Mouse (Mus musculus): ENCODE results near the gene Abl2. TPM values are rescaled to one million over a fixed set of nuclear protein-coding genes. Genes with fewer than 3 reads are reported as not detected.

Gene Abl2
- polyA plus RNA-seq, 1 experiment from 2014 or later = 9.0 TPM

- Histone ChIP-seq H3K9ac (replicated peaks; ENCODE audit: low read length) (no peak overlapping the region), H3K4me2 (ENCODE audit: low read length) (no peak overlapping the region), H3K27ac (replicated peaks; ENCODE audit: low read depth, low read length) (no peak overlapping the region), H3K4me1 (ENCODE audit: control insufficient read depth, insufficient read depth, low read length) (no peaks in the 10 kb centered on the region), H3K4me3 (replicated peaks; ENCODE audit: low read depth, low read length) (no peak overlapping the region), H3K27me3 (ENCODE audit: control insufficient read depth, insufficient read depth, low read length) (no peaks in the 10 kb centered on the region), H3K36me3 (ENCODE audit: control insufficient read depth, insufficient read depth, low read length) (no peaks in the 10 kb centered on the region), H3K9me3 (ENCODE audit: control insufficient read depth, low read length) (no peaks in the 10 kb centered on the region)
- DNase-seq = no peak
- no peak for ATAC-seq (ENCODE audit: low FRiP score, low TSS enrichment)
- 95% methylated on average over 3 of the region's 3 CpGs for WGBS
These were observed 7.5 kb downstream of the Abl2 start for GRCm38 (mm10) chr1:156566132-156566531.

GRCm38 (mm10) chr1:156569615-156570014 lies 11.0 kb downstream of the Abl2 start:
- WGBS = 91% methylated on average over 4 of the region's 4 CpGs
- ATAC-seq (ENCODE audit: low FRiP score, low TSS enrichment) = no peak
- no peak overlapping the region for H3K9ac ChIP-seq (replicated peaks; ENCODE audit: low read length)

GRCm38 (mm10) chr1:156572952-156573351 lies 14.4 kb downstream of the Abl2 start:
- Histone ChIP-seq H3K27me3 (ENCODE audit: control insufficient read depth, insufficient read depth, low read length) (no peaks in the 10 kb centered on the region), H3K4me3 (replicated peaks; ENCODE audit: low read depth, low read length) (no peak overlapping the region), H3K4me2 (ENCODE audit: low read length) (no peak overlapping the region), H3K9me3 (ENCODE audit: control insufficient read depth, low read length) (no peaks in the 10 kb centered on the region), H3K36me3 (ENCODE audit: control insufficient read depth, insufficient read depth, low read length) (no peaks in the 10 kb centered on the region), H3K9ac (replicated peaks; ENCODE audit: low read length) (no peak overlapping the region), H3K27ac (replicated peaks; ENCODE audit: low read depth, low read length) (no peak overlapping the region), H3K4me1 (ENCODE audit: control insufficient read depth, insufficient read depth, low read length) (no peaks in the 10 kb centered on the region)
- no peak for DNase-seq
- WGBS = 75% methylated on average over 4 of the region's 4 CpGs
- ATAC-seq (ENCODE audit: low FRiP score, low TSS enrichment) = no peak

More at GRCm38 (mm10) chr1:156569615-156570014, 11.0 kb downstream of the Abl2 start:
- H3K4me1 ChIP-seq (ENCODE audit: control insufficient read depth, insufficient read depth, low read length) = no peaks in the 10 kb centered on the region
- no peak overlapping the region for H3K4me2 ChIP-seq (ENCODE audit: low read length)
- DNase-seq = no peak
- H3K9me3 ChIP-seq (ENCODE audit: control insufficient read depth, low read length) = no peaks in the 10 kb centered on the region
- no peaks in the 10 kb centered on the region for H3K36me3 ChIP-seq (ENCODE audit: control insufficient read depth, insufficient read depth, low read length)
- no peaks in the 10 kb centered on the region for H3K27me3 ChIP-seq (ENCODE audit: control insufficient read depth, insufficient read depth, low read length)
- no peak overlapping the region for H3K27ac ChIP-seq (replicated peaks; ENCODE audit: low read depth, low read length)
- no peak overlapping the region for H3K4me3 ChIP-seq (replicated peaks; ENCODE audit: low read depth, low read length)

- no peak overlapping the region for H3K4me2 ChIP-seq (ENCODE audit: low read length)
- H3K9ac ChIP-seq (replicated peaks; ENCODE audit: low read length) = no peak overlapping the region
- H3K4me3 ChIP-seq (replicated peaks; ENCODE audit: low read depth, low read length) = no peak overlapping the region
- H3K27me3 ChIP-seq (ENCODE audit: control insufficient read depth, insufficient read depth, low read length) = no peaks in the 10 kb centered on the region
- H3K4me1 ChIP-seq (ENCODE audit: control insufficient read depth, insufficient read depth, low read length) = no peaks in the 10 kb centered on the region
- no peak overlapping the region for H3K27ac ChIP-seq (replicated peaks; ENCODE audit: low read depth, low read length)
- WGBS = 74% methylated on average over 11 of the region's 11 CpGs
- no peaks in the 10 kb centered on the region for H3K36me3 ChIP-seq (ENCODE audit: control insufficient read depth, insufficient read depth, low read length)
- no peak for DNase-seq
- ATAC-seq (ENCODE audit: low FRiP score, low TSS enrichment) = no peak
- no peaks in the 10 kb centered on the region for H3K9me3 ChIP-seq (ENCODE audit: control insufficient read depth, low read length)
These were observed 22.6 kb downstream of the Abl2 start for GRCm38 (mm10) chr1:156581149-156581548.

GRCm38 (mm10) chr1:156584175-156584574 lies 25.6 kb downstream of the Abl2 start:
- 79% methylated on average over 1 of the region's 1 CpGs for WGBS
- no peaks in the 10 kb centered on the region for H3K27me3 ChIP-seq (ENCODE audit: control insufficient read depth, insufficient read depth, low read length)
- no peak overlapping the region for H3K27ac ChIP-seq (replicated peaks; ENCODE audit: low read depth, low read length)
- no peaks in the 10 kb centered on the region for H3K4me1 ChIP-seq (ENCODE audit: control insufficient read depth, insufficient read depth, low read length)
- ATAC-seq (ENCODE audit: low FRiP score, low TSS enrichment) (no peak), DNase-seq (peak; percentile 44)
- H3K4me3 ChIP-seq (replicated peaks; ENCODE audit: low read depth, low read length) = no peak overlapping the region
- no peak overlapping the region for H3K9ac ChIP-seq (replicated peaks; ENCODE audit: low read length)
- H3K9me3 ChIP-seq (ENCODE audit: control insufficient read depth, low read length) = no peaks in the 10 kb centered on the region
- no peaks in the 10 kb centered on the region for H3K36me3 ChIP-seq (ENCODE audit: control insufficient read depth, insufficient read depth, low read length)
- no peak overlapping the region for H3K4me2 ChIP-seq (ENCODE audit: low read length)

- Histone ChIP-seq H3K36me3 (ENCODE audit: control insufficient read depth, insufficient read depth, low read length) (no peaks in the 10 kb centered on the region), H3K9ac (replicated peaks; ENCODE audit: low read length) (no peak overlapping the region), H3K27me3 (ENCODE audit: control insufficient read depth, insufficient read depth, low read length) (no peaks in the 10 kb centered on the region), H3K4me2 (ENCODE audit: low read length) (no peak overlapping the region), H3K9me3 (ENCODE audit: control insufficient read depth, low read length) (no peaks in the 10 kb centered on the region), H3K4me3 (replicated peaks; ENCODE audit: low read depth, low read length) (no peak overlapping the region), H3K27ac (replicated peaks; ENCODE audit: low read depth, low read length) (no peak overlapping the region), H3K4me1 (ENCODE audit: control insufficient read depth, insufficient read depth, low read length) (no peaks in the 10 kb centered on the region)
- DNase-seq (no peak), ATAC-seq (ENCODE audit: low FRiP score, low TSS enrichment) (no peak)
- 70% methylated on average over 3 of the region's 3 CpGs for WGBS
These were observed 26.9 kb downstream of the Abl2 start for GRCm38 (mm10) chr1:156585512-156585911.

GRCm38 (mm10) chr1:156589811-156590305 lies 31.3 kb downstream of the Abl2 start:
- H3K9me3 ChIP-seq (ENCODE audit: control insufficient read depth, low read length) = no peaks in the 10 kb centered on the region
- H3K4me2 ChIP-seq (ENCODE audit: low read length) = no peak overlapping the region
- H3K27ac ChIP-seq (replicated peaks; ENCODE audit: low read depth, low read length) = no peak overlapping the region
- H3K36me3 ChIP-seq (ENCODE audit: control insufficient read depth, insufficient read depth, low read length) = no peaks in the 10 kb centered on the region
- H3K4me1 ChIP-seq (ENCODE audit: control insufficient read depth, insufficient read depth, low read length) = no peaks in the 10 kb centered on the region
- no peak overlapping the region for H3K9ac ChIP-seq (replicated peaks; ENCODE audit: low read length)
- DNase-seq (no peak), ATAC-seq (ENCODE audit: low FRiP score, low TSS enrichment) (no peak)
- H3K4me3 ChIP-seq (replicated peaks; ENCODE audit: low read depth, low read length) = no peak overlapping the region
- 92% methylated on average over 3 of the region's 3 CpGs for WGBS
- no peaks in the 10 kb centered on the region for H3K27me3 ChIP-seq (ENCODE audit: control insufficient read depth, insufficient read depth, low read length)

GRCm38 (mm10) chr1:156590357-156590756 lies 31.8 kb downstream of the Abl2 start:
- Histone ChIP-seq H3K4me3 (replicated peaks; ENCODE audit: low read depth, low read length) (no peak overlapping the region), H3K27ac (replicated peaks; ENCODE audit: low read depth, low read length) (no peak overlapping the region), H3K27me3 (ENCODE audit: control insufficient read depth, insufficient read depth, low read length) (no peaks in the 10 kb centered on the region), H3K9me3 (ENCODE audit: control insufficient read depth, low read length) (no peaks in the 10 kb centered on the region), H3K9ac (replicated peaks; ENCODE audit: low read length) (no peak overlapping the region), H3K4me1 (ENCODE audit: control insufficient read depth, insufficient read depth, low read length) (no peaks in the 10 kb centered on the region), H3K36me3 (ENCODE audit: control insufficient read depth, insufficient read depth, low read length) (no peaks in the 10 kb centered on the region), H3K4me2 (ENCODE audit: low read length) (no peak overlapping the region)
- ATAC-seq (ENCODE audit: low FRiP score, low TSS enrichment) = no peak
- no peak for DNase-seq
- WGBS = 26% methylated on average over 1 of the region's 1 CpGs

- Histone ChIP-seq H3K4me3 (replicated peaks; ENCODE audit: low read depth, low read length) (no peak overlapping the region), H3K36me3 (ENCODE audit: control insufficient read depth, insufficient read depth, low read length) (no peaks in the 10 kb centered on the region), H3K27ac (replicated peaks; ENCODE audit: low read depth, low read length) (no peak overlapping the region), H3K4me1 (ENCODE audit: control insufficient read depth, insufficient read depth, low read length) (no peaks in the 10 kb centered on the region), H3K9ac (replicated peaks; ENCODE audit: low read length) (no peak overlapping the region), H3K27me3 (ENCODE audit: control insufficient read depth, insufficient read depth, low read length) (no peaks in the 10 kb centered on the region), H3K4me2 (ENCODE audit: low read length) (no peak overlapping the region), H3K9me3 (ENCODE audit: control insufficient read depth, low read length) (no peaks in the 10 kb centered on the region)
- DNase-seq (no peak), ATAC-seq (ENCODE audit: low FRiP score, low TSS enrichment) (no peak)
- WGBS = 90% methylated on average over 5 of the region's 5 CpGs
These were observed 34.7 kb downstream of the Abl2 start for GRCm38 (mm10) chr1:156593267-156593666.
